Mouse (Mus musculus) stomach, postnatal 0 days (tissue): ENCODE measurements at regions not wholly inside any gene's neighbourhood (a gene's known extent, or its start where the extent isn't known, plus 50 kb on each side); places are given as distances from the start of the nearest gene placed in this dataset.

Experiments
- ATAC-seq: fragments of 200-750 bp; cut with Nextera tagmentation; 2 replicates; pipeline ENCODE4 v1.8.0; 2017; ENCODE audit not compliant: low FRiP score, low TSS enrichment
- DNase-seq: peaks from one replicate; pipeline ENCODE4 v3.0.0-alpha.2; 2016; ENCODE audit warnings: low spot score
- H3K27ac ChIP-seq: fragments of 300-500 bp; sonication (generic); replicated peaks from 2 replicates; pipeline ENCODE4 v1.5.1; 2014; ENCODE audit warnings: mild to moderate bottlenecking, control low read depth
- H3K27me3 ChIP-seq: fragments of 300-500 bp; sonication (generic); 2 replicates; pipeline ENCODE4 v1.6.1; 2014; ENCODE audit warnings: low read length; ENCODE audit not compliant: control insufficient read depth, insufficient read depth
- H3K36me3 ChIP-seq: fragments of 300-500 bp; sonication (generic); 2 replicates; pipeline ENCODE4 v1.6.1; 2014; ENCODE audit warnings: low read length, mixed read lengths; ENCODE audit not compliant: control insufficient read depth, insufficient read depth
- H3K4me1 ChIP-seq: fragments of 300-500 bp; sonication (generic); replicated peaks from 2 replicates; pipeline ENCODE4 v1.6.1; 2014; ENCODE audit warnings: antibody characterized with exemption; ENCODE audit not compliant: control insufficient read depth, insufficient read depth
- H3K4me2 ChIP-seq: fragments of 300-500 bp; sonication (generic); replicated peaks from 2 replicates; pipeline ENCODE4 v1.6.1; 2014; ENCODE audit warnings: low read depth, mild to moderate bottlenecking, control low read depth, moderate library complexity
- H3K4me3 ChIP-seq: fragments of 300-500 bp; sonication (generic); 2 replicates; pipeline ENCODE4 v1.5.1; 2014; ENCODE audit warnings: low read depth, low read length, control low read depth
- H3K9ac ChIP-seq: fragments of 300-500 bp; sonication (generic); 2 replicates; pipeline ENCODE4 v1.6.1; 2014; ENCODE audit warnings: mild to moderate bottlenecking, low read length, control low read depth, mixed read lengths
- H3K9me3 ChIP-seq: fragments of 300-500 bp; sonication (generic); 2 replicates; pipeline ENCODE4 v1.6.1; 2016; ENCODE audit warnings: low read length; ENCODE audit not compliant: control insufficient read depth
- CTCF ChIP-seq: IDR thresholded peaks from 2 replicates; pipeline ENCODE4 v1.5.1; 2016; ENCODE audit warnings: antibody characterized with exemption, low read depth, mild to moderate bottlenecking, moderate library complexity
- EP300 ChIP-seq: optimal IDR thresholded peaks from 2 replicates; pipeline ENCODE3; 2016; ENCODE audit warnings: antibody characterized with exemption
- WGBS: fragments of 180-500 bp; shearing (Covaris S2); extraction: QIAGEN DNeasy Blood & Tissue Kit; methylation state at CpG from one replicate; pipeline ENCODE4 v1.1.7; 2014; 5-methylcytosine and 5-hydroxymethylcytosine counted together

DNA sequence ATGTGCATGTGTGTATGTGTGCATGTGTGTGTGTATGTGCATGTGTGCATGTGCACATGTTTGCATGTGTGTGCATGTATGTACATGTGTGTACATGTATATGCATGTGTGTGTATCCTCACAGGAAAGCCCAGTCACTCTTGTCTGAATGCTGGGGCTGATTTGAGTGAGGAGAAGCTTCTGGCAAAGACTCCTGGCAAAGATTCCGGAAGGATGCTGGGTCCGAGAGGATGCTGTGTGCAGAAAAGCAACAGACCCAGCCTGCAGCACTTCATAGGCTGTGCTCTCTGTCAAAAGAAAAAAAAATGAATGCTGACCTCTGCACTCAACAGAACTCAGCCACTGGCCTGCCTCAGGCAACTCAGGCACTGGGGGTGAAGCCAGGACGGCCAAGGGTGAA is 72.5 kb upstream of the Spaca7 start:
- Histone ChIP-seq H3K27ac (no peak overlapping the region), H3K27me3 (peaks cover 6% of the 10 kb centered on the region; the same call in 1 of the 2 replicates), H3K9me3 (no peaks in the 10 kb centered on the region), H3K4me3 (no peak overlapping the region), H3K36me3 (no peaks in the 10 kb centered on the region), H3K9ac (no peak overlapping the region), H3K4me2 (no peak overlapping the region), H3K4me1 (no peaks in the 10 kb centered on the region)
- ATAC-seq (no peak), DNase-seq (no peak)
- WGBS = 57% methylated on average over 3 of the region's 3 CpGs
- no peak for TF ChIP-seq EP300

DNA sequence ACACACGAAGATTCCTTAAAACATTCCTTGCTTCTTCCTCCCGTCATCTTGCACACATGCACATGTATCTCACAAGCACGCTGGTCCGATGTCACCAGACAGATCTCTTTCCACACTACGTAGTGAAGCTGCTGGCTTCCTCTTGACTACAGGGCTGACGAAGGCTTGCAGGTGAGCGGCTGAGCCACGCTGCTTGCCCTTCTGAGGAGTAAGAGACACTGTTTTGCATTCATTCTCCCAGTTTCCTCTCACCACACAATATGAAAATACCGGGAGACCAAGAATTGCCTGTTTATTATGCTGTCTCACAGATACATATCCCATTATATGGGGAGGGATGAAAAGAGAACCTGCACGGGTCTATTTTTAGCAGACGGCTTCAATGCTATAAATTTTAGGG is 71.0 kb upstream of the Spaca7 start:
- no peak overlapping the region for H3K27ac ChIP-seq
- H3K36me3 ChIP-seq = no peaks in the 10 kb centered on the region
- no peak for TF ChIP-seq EP300
- TF ChIP-seq CTCF = no peak
- peaks cover 6% of the 10 kb centered on the region; the same call in 1 of the 2 replicates for H3K27me3 ChIP-seq
- peak overlapping the region; percentile 26; the same call in 1 of the 2 replicates for H3K4me3 ChIP-seq
- H3K9me3 ChIP-seq = no peaks in the 10 kb centered on the region
- DNase-seq (no peak), ATAC-seq (no peak)
- H3K9ac ChIP-seq = no peak overlapping the region
- WGBS = 8% methylated on average over 11 of the region's 11 CpGs
- H3K4me2 ChIP-seq = no peak overlapping the region
- no peaks in the 10 kb centered on the region for H3K4me1 ChIP-seq

DNA sequence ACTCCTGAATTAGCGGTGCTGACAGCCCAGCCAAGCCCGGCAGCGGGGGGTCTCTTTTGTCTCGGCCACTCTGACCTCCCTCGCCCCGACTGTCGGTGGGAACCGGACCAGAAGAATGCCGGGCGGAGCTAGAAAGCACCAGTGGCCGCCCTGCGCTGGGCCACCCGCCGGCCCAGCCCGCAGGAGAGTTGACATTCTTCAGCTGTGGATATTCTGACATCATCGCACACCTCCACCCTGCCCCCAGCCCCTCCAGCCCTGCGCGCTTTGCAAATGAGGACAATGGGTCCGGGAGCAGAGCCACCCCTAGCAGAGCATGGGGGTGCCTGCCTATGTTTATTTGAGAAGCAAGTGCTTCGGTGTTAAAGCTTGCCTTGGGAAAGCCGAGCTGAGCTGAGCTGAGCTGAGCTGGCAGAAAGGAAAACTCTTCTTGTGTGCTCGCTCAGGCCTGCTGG is 70.5 kb upstream of the Spaca7 start:
- Histone ChIP-seq H3K4me1 (no peaks in the 10 kb centered on the region), H3K9ac (no peak overlapping the region), H3K36me3 (no peaks in the 10 kb centered on the region), H3K4me3 (peak overlapping the region; percentile 26), H3K27me3 (peaks cover 6% of the 10 kb centered on the region; the same call in 1 of the 2 replicates), H3K4me2 (peak overlapping the region; percentile 51), H3K9me3 (no peaks in the 10 kb centered on the region), H3K27ac (no peak overlapping the region)
- TF ChIP-seq EP300 = no peak
- no peak for TF ChIP-seq CTCF
- WGBS = under 1% methylated on average over 22 of the region's 22 CpGs
- DNase-seq = peak; percentile 42
- peak; percentile 75 for ATAC-seq

DNA sequence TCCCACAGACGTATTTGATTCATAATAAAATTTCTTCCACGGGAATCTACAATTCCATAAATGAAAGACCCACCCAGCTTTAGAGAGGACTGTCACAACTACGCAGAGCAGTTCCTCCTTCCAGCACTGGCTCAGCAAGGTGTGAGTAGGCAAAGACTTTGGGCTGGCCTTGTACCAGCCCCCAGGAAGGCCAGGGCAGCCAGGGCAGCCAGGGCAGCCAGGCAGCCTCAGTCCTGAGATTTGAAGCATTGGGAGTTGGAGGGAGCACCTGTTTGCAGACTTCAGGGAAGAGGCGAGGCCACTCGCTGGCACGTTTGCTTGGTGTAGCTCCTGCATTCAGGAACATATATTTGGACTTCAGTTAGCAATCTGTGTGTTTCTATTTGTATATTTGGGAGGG is 70.0 kb upstream of the Spaca7 start:
- Histone ChIP-seq H3K4me1 (no peaks in the 10 kb centered on the region), H3K4me3 (no peak overlapping the region), H3K27me3 (peaks cover 6% of the 10 kb centered on the region; the same call in 1 of the 2 replicates), H3K4me2 (peak overlapping the region; percentile 51; the same call in 1 of the 2 replicates), H3K9ac (no peak overlapping the region), H3K36me3 (no peaks in the 10 kb centered on the region), H3K9me3 (no peaks in the 10 kb centered on the region), H3K27ac (no peak overlapping the region)
- ATAC-seq (no peak), DNase-seq (peak; percentile 23)
- TF ChIP-seq CTCF = no peak
- TF ChIP-seq EP300 = no peak
- 10% methylated on average over 6 of the region's 6 CpGs for WGBS

DNA sequence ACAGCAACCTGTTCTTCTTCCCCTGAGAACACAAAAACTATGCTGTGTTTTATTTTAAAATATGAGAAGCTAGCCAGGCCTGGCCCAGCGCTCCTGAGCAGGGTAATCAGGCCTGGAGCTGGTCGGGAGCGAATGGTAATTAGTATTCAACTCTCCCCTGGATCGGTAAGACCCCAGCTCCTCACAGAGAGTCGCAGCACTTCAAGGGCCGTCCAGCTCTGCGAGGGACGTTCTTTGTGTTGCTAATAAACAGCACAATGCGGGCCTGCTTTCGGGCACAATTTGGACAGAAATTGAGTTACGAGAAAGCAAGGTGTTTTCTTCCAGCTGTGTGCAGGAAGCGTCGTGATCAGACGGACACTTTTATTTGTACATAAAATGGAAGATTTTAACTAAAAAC is 69.5 kb upstream of the Spaca7 start:
- no peak overlapping the region for H3K4me2 ChIP-seq
- DNase-seq = no peak
- TF ChIP-seq CTCF = no peak
- no peak for TF ChIP-seq EP300
- no peaks in the 10 kb centered on the region for H3K9me3 ChIP-seq
- no peak for ATAC-seq
- no peak overlapping the region for H3K27ac ChIP-seq
- no peak overlapping the region for H3K9ac ChIP-seq
- no peaks in the 10 kb centered on the region for H3K4me1 ChIP-seq
- no peaks in the 10 kb centered on the region for H3K36me3 ChIP-seq
- no peak overlapping the region for H3K4me3 ChIP-seq
- H3K27me3 ChIP-seq = peaks cover 6% of the 10 kb centered on the region; the same call in 1 of the 2 replicates
- 18% methylated on average over 14 of the region's 14 CpGs for WGBS

DNA sequence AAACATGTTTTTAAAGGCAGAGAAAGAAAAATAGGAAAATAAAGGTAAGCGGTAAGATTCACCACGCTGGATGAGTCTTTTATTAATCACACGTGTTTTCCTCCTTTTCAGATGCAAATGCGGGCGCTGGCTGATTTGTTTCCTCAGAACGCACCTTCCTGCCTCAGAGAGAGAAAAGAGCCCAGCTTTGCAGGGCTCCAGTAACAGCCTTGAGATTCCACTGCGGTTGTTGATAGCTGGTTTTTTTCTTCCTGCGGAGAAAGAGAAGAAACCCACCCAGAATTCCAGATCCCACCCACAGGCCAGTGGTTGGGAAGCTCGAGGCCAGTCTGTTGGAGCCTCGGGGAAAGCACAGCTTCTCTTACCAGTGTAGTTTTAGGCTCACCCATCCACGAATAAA is 68.6 kb upstream of the Spaca7 start:
- H3K9me3 ChIP-seq = no peaks in the 10 kb centered on the region
- H3K27me3 ChIP-seq = peaks cover 6% of the 10 kb centered on the region; the same call in 1 of the 2 replicates
- H3K4me1 ChIP-seq = no peaks in the 10 kb centered on the region
- no peak for ATAC-seq
- no peak for DNase-seq
- TF ChIP-seq EP300 (no peak), CTCF (no peak)
- H3K36me3 ChIP-seq = no peaks in the 10 kb centered on the region
- H3K4me3 ChIP-seq = no peak overlapping the region
- no peak overlapping the region for H3K4me2 ChIP-seq
- 12% methylated on average over 11 of the region's 11 CpGs for WGBS
- no peak overlapping the region for H3K27ac ChIP-seq
- no peak overlapping the region for H3K9ac ChIP-seq
